Mouse (Mus musculus): Measurements from ENCODE around the gene Hist1h2bf.
"Not testable (repeated sequence)": the region's sequence is repeated elsewhere in the genome, so short reads cannot be mapped to it uniquely, and the experiment has no call there.

Gene Hist1h2bf

DNA sequence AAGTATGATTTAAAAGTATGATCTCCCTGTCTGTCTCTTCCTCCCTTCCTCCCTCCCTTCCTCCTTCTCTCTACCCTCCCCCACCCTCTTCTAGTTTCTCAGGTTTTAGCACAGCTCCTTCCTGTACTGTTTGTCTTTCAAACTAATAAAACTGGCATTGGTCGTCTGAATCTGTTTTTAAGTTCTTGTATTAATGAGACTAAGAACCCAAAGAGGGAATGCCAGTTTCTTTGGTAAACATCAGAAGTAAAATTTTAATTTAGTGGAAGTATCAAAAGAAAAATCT is 12.9 kb upstream of the Hist1h2bf start:
- no peak for DNase-seq (ENCODE audit: low spot score)

GRCm38 (mm10) chr13:23586099-23586939 is 12.3 kb upstream of the Hist1h2bf start:
- DNase-seq (ENCODE audit: low spot score): peak; percentile 45

GRCm38 (mm10) chr13:23585442-23586098 is 11.6 kb upstream of the Hist1h2bf start:
- DNase-seq (ENCODE audit: low spot score): peak; percentile 92

- peak; percentile 75 for DNase-seq (ENCODE audit: low spot score)
These were observed 11.0 kb upstream of the Hist1h2bf start for GRCm38 (mm10) chr13:23585029-23585441.

GRCm38 (mm10) chr13:23584331-23584730 is 10.3 kb upstream of the Hist1h2bf start:
- DNase-seq (ENCODE audit: low spot score): peak; percentile 27

GRCm38 (mm10) chr13:23583387-23584068 is 9.5 kb upstream of the Hist1h2bf start:
- DNase-seq (ENCODE audit: low spot score): peak; percentile 10

DNA sequence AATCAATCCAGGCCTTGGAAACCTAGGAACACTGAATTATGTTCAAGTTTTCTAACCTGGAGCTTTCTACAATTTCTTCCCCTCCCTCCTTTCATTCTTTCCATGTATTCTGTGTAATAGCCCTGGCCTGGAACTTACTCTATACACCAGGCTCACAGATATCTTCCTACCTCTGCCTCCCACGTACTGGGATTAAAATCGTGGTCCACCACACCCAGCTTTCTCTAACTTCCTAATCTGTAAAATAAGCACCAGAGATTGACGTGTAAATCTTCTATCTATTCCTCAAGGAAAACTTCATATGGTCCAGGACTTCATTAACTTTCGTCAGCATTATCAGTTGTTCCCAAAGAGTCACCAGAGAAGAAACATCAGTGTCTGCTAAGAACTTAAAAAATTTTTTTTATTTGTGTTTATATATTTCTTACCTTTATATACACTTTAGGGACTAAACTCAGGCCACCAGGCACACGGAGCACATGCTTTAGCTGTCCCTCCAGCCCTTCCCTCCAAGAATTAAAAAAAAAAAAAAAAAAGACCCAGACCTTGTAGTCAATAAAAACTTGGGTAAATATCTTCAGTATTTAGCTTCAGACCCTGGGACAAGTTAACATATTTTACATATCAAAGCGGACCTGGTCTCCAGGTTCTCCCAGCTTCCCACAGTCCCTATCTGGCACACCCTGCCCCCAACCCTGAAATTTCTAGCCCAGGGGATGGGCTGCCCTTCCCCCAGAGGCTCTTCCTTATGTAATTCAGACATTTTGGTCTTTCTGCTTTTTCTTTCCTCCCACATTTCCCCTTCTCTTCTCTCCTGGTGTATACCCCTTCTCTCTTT is 8.4 kb upstream of the Hist1h2bf start:
- peak; percentile 27 for DNase-seq (ENCODE audit: low spot score)

DNA sequence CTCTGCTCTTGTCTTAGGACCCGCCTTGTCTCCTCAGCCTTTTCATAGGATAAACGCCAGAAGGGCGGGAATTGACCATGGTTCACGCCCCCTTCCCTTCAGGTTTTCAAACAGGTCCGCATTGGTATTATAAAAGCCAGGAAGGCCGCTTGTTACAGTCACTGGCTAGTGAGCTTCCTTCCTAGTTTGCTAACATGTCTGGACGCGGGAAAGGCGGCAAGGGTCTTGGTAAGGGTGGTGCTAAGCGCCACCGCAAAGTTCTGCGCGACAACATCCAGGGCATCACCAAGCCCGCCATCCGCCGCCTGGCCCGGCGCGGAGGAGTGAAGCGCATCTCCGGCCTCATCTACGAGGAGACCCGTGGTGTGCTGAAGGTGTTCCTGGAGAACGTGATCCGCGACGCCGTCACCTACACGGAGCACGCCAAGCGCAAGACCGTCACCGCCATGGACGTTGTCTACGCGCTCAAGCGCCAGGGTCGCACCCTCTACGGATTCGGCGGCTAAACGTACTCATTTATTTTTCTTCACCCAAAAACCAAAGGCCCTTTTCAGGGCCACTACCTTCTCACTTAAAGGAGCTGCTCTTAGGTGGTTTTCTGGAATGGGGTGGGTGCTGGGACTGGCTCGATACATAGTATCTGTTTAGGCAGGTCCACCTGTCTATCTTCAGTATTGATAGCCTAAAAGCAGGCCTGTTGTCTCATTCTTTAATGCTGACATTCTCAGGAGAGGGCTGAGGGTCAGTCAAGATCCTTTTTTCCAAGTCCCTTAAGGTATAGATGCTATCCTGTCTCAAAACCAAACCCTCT is 7.6 kb upstream of the Hist1h2bf start, which contains the start of gene Hist1h4d:
Hist1h4d (plus strand) TSS at position 191 of the 811 bp plus-strand sequence.
- DNase-seq (ENCODE audit: low spot score): peak; percentile 95

DNA sequence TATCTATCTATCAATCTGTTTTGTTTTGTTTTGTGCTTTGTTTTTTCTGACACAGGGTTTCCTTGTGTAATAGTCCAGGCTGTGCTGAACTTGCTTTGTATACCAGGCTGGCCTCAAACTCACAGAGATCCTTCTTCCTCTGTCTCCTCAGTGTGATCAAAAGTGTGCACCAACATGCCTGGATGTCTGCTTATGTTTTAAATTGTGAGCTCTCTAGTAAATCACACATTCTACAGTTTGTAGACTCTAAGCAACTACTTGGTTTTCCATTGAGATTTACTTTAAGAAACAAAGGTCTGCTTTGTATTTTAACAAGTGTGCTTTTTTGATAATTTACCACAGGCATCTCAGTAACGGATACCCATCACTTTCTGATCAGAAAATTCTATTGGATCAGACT is 3.8 kb upstream of the Hist1h2bf start:
- no peak for DNase-seq (ENCODE audit: low spot score)

DNA sequence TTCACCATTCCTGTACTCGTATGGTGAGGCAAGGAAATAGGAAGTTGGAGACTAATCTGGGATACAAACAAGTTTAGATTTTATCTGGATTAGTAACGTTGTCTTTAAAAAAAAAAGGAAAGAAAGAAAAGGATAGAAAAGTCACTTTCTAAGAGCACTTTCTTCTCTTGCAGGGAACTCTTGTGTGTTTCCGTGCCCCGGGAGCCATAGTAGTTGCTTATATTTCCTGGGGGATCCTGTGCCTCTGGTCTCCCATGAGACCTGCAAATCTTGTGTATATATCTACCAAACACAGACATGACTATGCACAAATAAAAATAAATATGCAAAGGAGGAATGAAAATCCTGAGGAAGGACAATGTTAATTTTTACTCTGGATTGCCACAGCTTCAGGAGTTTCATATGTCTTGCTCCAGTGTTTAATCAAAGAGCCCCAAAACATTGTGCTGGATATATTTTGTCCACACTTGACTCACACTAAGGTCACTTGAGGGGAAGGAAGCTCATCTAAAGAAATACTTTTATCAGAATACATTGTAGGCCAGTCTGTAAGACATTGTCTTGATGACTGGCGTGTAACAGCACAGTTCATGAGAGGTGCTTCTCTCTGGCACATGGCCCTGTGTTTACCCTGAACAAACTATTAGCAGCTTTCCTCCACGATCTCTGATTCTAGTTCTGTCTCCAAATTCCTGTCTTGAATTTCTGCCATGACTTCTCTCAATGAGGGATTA is 3.1 kb upstream of the Hist1h2bf start:
- DNase-seq (ENCODE audit: low spot score): no peak

- DNase-seq (ENCODE audit: low spot score): no peak
These were observed 2.4 kb upstream of the Hist1h2bf start for GRCm38 (mm10) chr13:23576351-23576881.

DNA sequence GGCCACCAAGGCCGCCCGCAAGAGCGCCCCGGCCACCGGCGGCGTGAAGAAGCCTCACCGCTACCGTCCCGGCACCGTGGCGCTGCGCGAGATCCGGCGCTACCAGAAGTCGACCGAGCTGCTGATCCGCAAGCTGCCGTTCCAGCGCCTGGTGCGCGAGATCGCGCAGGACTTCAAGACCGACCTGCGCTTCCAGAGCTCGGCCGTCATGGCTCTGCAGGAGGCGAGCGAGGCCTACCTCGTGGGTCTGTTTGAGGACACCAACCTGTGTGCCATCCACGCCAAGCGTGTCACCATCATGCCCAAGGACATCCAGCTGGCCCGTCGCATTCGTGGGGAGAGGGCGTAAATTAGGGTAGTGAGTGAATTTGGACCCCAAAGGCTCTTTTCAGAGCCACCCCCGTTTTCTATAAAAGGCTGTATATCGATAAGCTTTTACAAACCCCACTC is 1.9 kb upstream of the Hist1h2bf start:
- DNase-seq (ENCODE audit: low spot score): not testable (repeated sequence)

GRCm38 (mm10) chr13:23575271-23575851 is 1.4 kb upstream of the Hist1h2bf start, which contains the start of gene Hist1h3d:
Hist1h3d (plus strand) TSS chr13:23575763.
- DNase-seq (ENCODE audit: low spot score): no peak

- not testable (repeated sequence) for DNase-seq (ENCODE audit: low spot score)
These were observed 662 bp upstream of the Hist1h2bf start for GRCm38 (mm10) chr13:23574546-23575170.

DNA sequence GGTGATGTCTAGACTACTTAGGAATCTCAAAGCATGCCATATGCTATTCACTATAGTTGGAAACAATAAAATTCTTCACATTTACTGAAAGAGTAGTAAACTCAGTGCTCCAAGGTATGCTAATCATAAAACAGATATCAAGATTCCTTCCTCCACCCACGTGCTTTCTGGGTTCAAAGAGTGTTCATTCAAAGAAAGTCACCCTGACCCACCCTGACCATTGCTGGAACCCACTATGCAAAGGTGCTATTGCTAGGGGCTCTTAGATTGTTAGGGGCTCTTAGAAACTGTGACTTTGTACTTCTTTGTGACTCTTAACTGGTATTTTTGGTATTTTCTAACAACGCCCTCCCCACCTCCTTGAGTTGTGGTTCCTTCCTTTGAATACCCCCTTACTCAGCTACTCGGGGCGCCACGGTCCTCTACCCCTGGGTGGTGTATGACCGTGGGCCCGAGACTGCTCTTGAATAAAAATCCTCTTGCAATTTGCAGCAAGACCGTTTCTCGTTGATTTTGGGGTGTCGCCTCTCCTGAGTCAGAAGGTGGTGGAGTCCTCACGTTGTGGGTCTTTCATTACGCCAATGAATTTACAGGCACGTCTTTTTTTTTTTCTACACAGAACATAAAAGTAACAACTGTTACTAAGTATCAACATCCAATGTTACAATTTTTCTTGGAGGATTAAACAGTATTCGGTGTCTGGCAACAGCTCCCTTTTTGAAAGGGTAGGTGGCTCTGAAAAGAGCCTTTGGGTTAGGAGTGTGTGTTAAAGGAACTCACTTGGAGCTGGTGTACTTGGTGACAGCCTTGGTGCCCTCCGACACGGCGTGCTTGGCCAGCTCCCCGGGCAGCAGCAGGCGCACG is 730 bp downstream of the Hist1h2bf start:
- not testable (repeated sequence) for DNase-seq (ENCODE audit: low spot score)

- peak; percentile 18 for DNase-seq (ENCODE audit: low spot score)
These were observed 1.6 kb downstream of the Hist1h2bf start for GRCm38 (mm10) chr13:23572218-23573033.
